Comparison of ENCODE assay signal across 10 mouse cellular contexts in the genomic region with DNA sequence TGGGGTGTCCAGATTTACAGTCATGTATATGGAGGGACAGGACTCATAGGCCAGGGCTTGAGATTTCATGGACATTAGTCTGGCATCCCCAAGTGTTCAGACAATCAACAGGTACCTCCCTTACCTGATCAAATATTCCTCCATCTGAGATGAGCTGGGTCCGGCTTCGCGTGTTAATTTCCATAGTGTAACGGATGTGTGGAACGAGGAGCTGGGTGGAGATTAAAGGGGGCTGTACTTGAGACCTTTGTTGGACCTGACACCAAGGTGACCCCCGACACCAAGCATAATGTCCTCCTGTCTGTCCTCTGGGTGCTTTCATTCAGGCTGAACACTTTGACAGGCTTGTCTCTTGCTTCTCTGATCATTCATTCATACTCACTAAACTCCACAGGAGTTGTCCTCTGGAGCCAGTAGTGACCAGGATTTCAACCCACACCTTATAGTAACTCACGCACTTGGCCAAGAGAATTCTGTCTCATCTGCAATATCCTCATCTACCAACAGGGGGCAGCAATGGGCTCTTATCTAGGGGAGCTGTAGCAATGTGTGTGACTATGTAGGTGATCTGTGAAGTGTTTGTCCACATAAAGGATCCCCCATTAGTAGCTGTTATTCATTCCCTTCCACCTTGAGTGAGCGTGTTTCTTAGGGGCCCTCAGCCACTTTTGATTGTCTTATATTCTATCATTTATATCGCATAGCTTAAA. TPM values are rescaled to one million over a fixed set of nuclear protein-coding genes. Genes with fewer than 3 reads are reported as not detected.
DNase-seq lines count a peak whose midpoint lies in the region; ATAC-seq and TF ChIP-seq lines count a peak whose summit lies in the region.
"Had no signal": no experiment of that assay in that cellular context is flagged by ENCODE, and none has a peak within 500 bp of the region (broad histone marks: within the 10 kb centered on the region; RNA-seq: fewer than 3 reads in every experiment).

No protein-coding gene starts in this region.

- no peaks in the 10 kb centered on the region for H3K36me3 ChIP-seq in forebrain, embryonic 10.5 days (replicated peaks)
- H3K36me3 ChIP-seq in forebrain, embryonic 13.5 days (ENCODE audit: poor library complexity, severe bottlenecking) = no peaks in the 10 kb centered on the region
- H3K36me3 ChIP-seq in midbrain, embryonic 10.5 days = no peaks in the 10 kb centered on the region
- no peaks in the 10 kb centered on the region for H3K36me3 ChIP-seq in midbrain, embryonic 16.5 days (ENCODE audit: control insufficient read depth, insufficient read depth, low read length)
- H3K36me3 ChIP-seq in embryonic facial prominence, embryonic 14.5 days (ENCODE audit: control insufficient read depth, insufficient read depth, low read length) = no peaks in the 10 kb centered on the region
- H3K36me3 ChIP-seq in limb, embryonic 14.5 days (ENCODE audit: control insufficient read depth, insufficient read depth, low read length) = no peaks in the 10 kb centered on the region
- H3K36me3 ChIP-seq: heart, embryonic 15.5 days; midbrain, embryonic 12.5 days had no signal

- no peak for TF ChIP-seq POLR2A in limb, embryonic 14.5 days (IDR thresholded peaks at IDR 0.05; ENCODE audit: borderline replicate concordance, extremely low read depth, insufficient read depth, insufficient read length)

- no peak overlapping the region for H3K4me3 ChIP-seq in forebrain, embryonic 10.5 days
- H3K4me3 ChIP-seq in forebrain, embryonic 13.5 days = no peak overlapping the region
- H3K4me3 ChIP-seq in midbrain, embryonic 10.5 days = no peak overlapping the region
- no peak overlapping the region for H3K4me3 ChIP-seq in midbrain, embryonic 16.5 days (ENCODE audit: low read depth, low read length)
- no peak overlapping the region for H3K4me3 ChIP-seq in embryonic facial prominence, embryonic 14.5 days (ENCODE audit: low read depth, low read length)
- H3K4me3 ChIP-seq in limb, embryonic 14.5 days (replicated peaks; ENCODE audit: low read length) = no peak overlapping the region
- H3K4me3 ChIP-seq: heart, embryonic 15.5 days; midbrain, embryonic 12.5 days had no signal

- peaks cover 30% of the 10 kb centered on the region for H3K27me3 ChIP-seq in forebrain, embryonic 10.5 days (ENCODE audit: poor library complexity, severe bottlenecking)
- peaks cover 40% of the 10 kb centered on the region for H3K27me3 ChIP-seq in forebrain, embryonic 13.5 days
- peaks cover 28% of the 10 kb centered on the region for H3K27me3 ChIP-seq in midbrain, embryonic 10.5 days (ENCODE audit: low read depth, poor library complexity, severe bottlenecking)
- peaks cover 19% of the 10 kb centered on the region for H3K27me3 ChIP-seq in midbrain, embryonic 16.5 days (ENCODE audit: control insufficient read depth, insufficient read depth, low read depth, low read length)
- H3K27me3 ChIP-seq in embryonic facial prominence, embryonic 14.5 days (replicated peaks; ENCODE audit: control insufficient read depth, insufficient read depth, low read length) = peaks cover 8% of the 10 kb centered on the region
- H3K27me3 ChIP-seq in limb, embryonic 14.5 days (ENCODE audit: control insufficient read depth, insufficient read depth, low read length) = 0 out of 2 replicates have a peak, but pooled peaks cover 5% of the 10 kb centered on the region

- H3K4me1 ChIP-seq in forebrain, embryonic 10.5 days = no peaks in the 10 kb centered on the region
- no peaks in the 10 kb centered on the region for H3K4me1 ChIP-seq in forebrain, embryonic 13.5 days
- no peaks in the 10 kb centered on the region for H3K4me1 ChIP-seq in midbrain, embryonic 10.5 days
- H3K4me1 ChIP-seq in midbrain, embryonic 16.5 days (ENCODE audit: control insufficient read depth, insufficient read depth, low read length) = no peaks in the 10 kb centered on the region
- H3K4me1 ChIP-seq in embryonic facial prominence, embryonic 14.5 days (ENCODE audit: control insufficient read depth, insufficient read depth, low read length) = no peaks in the 10 kb centered on the region
- no peaks in the 10 kb centered on the region for H3K4me1 ChIP-seq in limb, embryonic 14.5 days (ENCODE audit: control insufficient read depth, insufficient read depth, low read length)
- H3K4me1 ChIP-seq: heart, embryonic 15.5 days; midbrain, embryonic 12.5 days had no signal

- H3K9ac ChIP-seq in forebrain, embryonic 13.5 days = no peak overlapping the region
- H3K9ac ChIP-seq in midbrain, embryonic 16.5 days (ENCODE audit: low read depth, low read length) = no peak overlapping the region
- H3K9ac ChIP-seq in embryonic facial prominence, embryonic 14.5 days (ENCODE audit: low read depth, low read length) = no peak overlapping the region
- H3K9ac ChIP-seq in limb, embryonic 14.5 days (ENCODE audit: low read depth, low read length, severe bottlenecking) = no peak overlapping the region
- H3K9ac ChIP-seq: heart, embryonic 15.5 days; midbrain, embryonic 12.5 days had no signal

- H3K4me2 ChIP-seq in forebrain, embryonic 13.5 days = no peak overlapping the region
- no peak overlapping the region for H3K4me2 ChIP-seq in midbrain, embryonic 16.5 days (ENCODE audit: low read length)
- H3K4me2 ChIP-seq in embryonic facial prominence, embryonic 14.5 days (ENCODE audit: low read depth, low read length) = no peak overlapping the region
- no peak overlapping the region for H3K4me2 ChIP-seq in limb, embryonic 14.5 days (replicated peaks; ENCODE audit: low read depth, low read length, severe bottlenecking)
- H3K4me2 ChIP-seq: heart, embryonic 15.5 days; midbrain, embryonic 12.5 days had no signal

- 57% methylated on average over 9 of the region's 9 CpGs for WGBS in forebrain, embryonic 10.5 days
- WGBS in forebrain, embryonic 13.5 days = 50% methylated on average over 9 of the region's 9 CpGs
- 51% methylated on average over 9 of the region's 9 CpGs for WGBS in midbrain, embryonic 10.5 days
- 47% methylated on average over 9 of the region's 9 CpGs for WGBS in midbrain, embryonic 16.5 days
- WGBS in embryonic facial prominence, embryonic 14.5 days = 58% methylated on average over 9 of the region's 9 CpGs
- WGBS in limb, embryonic 14.5 days = 52% methylated on average over 9 of the region's 9 CpGs

- DNase-seq in forebrain, embryonic 10.5 days (ENCODE audit: extremely low spot score, low spot score) = peak; percentile 61
- peak; percentile 49 for DNase-seq in midbrain, embryonic 10.5 days (ENCODE audit: low spot score)
- peak; percentile 53 for DNase-seq in adrenal gland, postnatal 25 days
- peak; percentile 56 for DNase-seq in embryonic facial prominence, embryonic 14.5 days (ENCODE audit: low spot score)
- DNase-seq in limb, embryonic 14.5 days (ENCODE audit: low spot score) = peak; percentile 66
- peak; percentile 50 for DNase-seq in spleen, adult 12 weeks (ENCODE audit: low spot score)

- ATAC-seq in forebrain, embryonic 13.5 days = no peak
- no peak for ATAC-seq in midbrain, embryonic 16.5 days
- no peak for ATAC-seq in embryonic facial prominence, embryonic 14.5 days (ENCODE audit: low read depth)
- ATAC-seq in limb, embryonic 14.5 days (ENCODE audit: low FRiP score, low read depth) = no peak

- H3K27ac ChIP-seq in forebrain, embryonic 10.5 days = no peak overlapping the region
- H3K27ac ChIP-seq in forebrain, embryonic 13.5 days = no peak overlapping the region
- no peak overlapping the region for H3K27ac ChIP-seq in midbrain, embryonic 10.5 days (replicated peaks)
- no peak overlapping the region for H3K27ac ChIP-seq in midbrain, embryonic 16.5 days (ENCODE audit: low read length)
- no peak overlapping the region for H3K27ac ChIP-seq in embryonic facial prominence, embryonic 14.5 days (replicated peaks; ENCODE audit: low read depth, low read length)
- no peak overlapping the region for H3K27ac ChIP-seq in limb, embryonic 14.5 days (replicated peaks; ENCODE audit: low read depth, low read length)
- H3K27ac ChIP-seq: heart, embryonic 15.5 days; midbrain, embryonic 12.5 days had no signal

- no peaks in the 10 kb centered on the region for H3K9me3 ChIP-seq in forebrain, embryonic 10.5 days
- H3K9me3 ChIP-seq in forebrain, embryonic 13.5 days (replicated peaks) = no peaks in the 10 kb centered on the region
- no peaks in the 10 kb centered on the region for H3K9me3 ChIP-seq in midbrain, embryonic 10.5 days (replicated peaks)
- H3K9me3 ChIP-seq in midbrain, embryonic 16.5 days (replicated peaks; ENCODE audit: control insufficient read depth, low read length, poor library complexity, severe bottlenecking) = no peaks in the 10 kb centered on the region
- H3K9me3 ChIP-seq in embryonic facial prominence, embryonic 14.5 days (ENCODE audit: control insufficient read depth, low read length) = no peaks in the 10 kb centered on the region
- H3K9me3 ChIP-seq in limb, embryonic 14.5 days (ENCODE audit: control insufficient read depth, low read length) = no peaks in the 10 kb centered on the region
- H3K9me3 ChIP-seq: heart, embryonic 15.5 days; midbrain, embryonic 12.5 days had no signal

RNA-seq across cellular contexts. Expression of a gene that starts 7.6 kb away (rescaled TPM):
- 83.9 and 92.7 TPM in 2 replicates for polyA plus RNA-seq in forebrain, embryonic 10.5 days (2016; fragmentation: Nextera tagmentation; extraction: Ambion mirVana)
- 227 and 236 TPM in 2 replicates for polyA plus RNA-seq in forebrain, embryonic 13.5 days (2015; fragmentation: Nextera tagmentation; extraction: Ambion mirVana)
- polyA plus RNA-seq in midbrain, embryonic 10.5 days (2016; fragmentation: Nextera tagmentation; extraction: Ambion mirVana) = 104 and 128 TPM in 2 replicates
- polyA plus RNA-seq in midbrain, embryonic 16.5 days (2015; fragmentation: Nextera tagmentation; extraction: Ambion mirVana) = 368 and 379 TPM in 2 replicates
- total RNA-seq in adrenal gland, postnatal 25 days (2021) = 271 and 305 TPM in 2 replicates
- 182 and 204 TPM in 2 replicates for polyA plus RNA-seq in embryonic facial prominence, embryonic 14.5 days (2014; fragmentation: Nextera tagmentation; extraction: Ambion mirVana)
- polyA plus RNA-seq in limb, embryonic 14.5 days (2012; rRNA removed) = 54.0 and 63.2 TPM in 2 replicates
- 171 and 176 TPM in 2 replicates for polyA plus RNA-seq in limb, embryonic 14.5 days (2014; fragmentation: Nextera tagmentation; extraction: Ambion mirVana)

RNA-seq across cellular contexts. Expression of a gene that starts 7.7 kb away (rescaled TPM):
- polyA plus RNA-seq in forebrain, embryonic 10.5 days (2016; fragmentation: Nextera tagmentation; extraction: Ambion mirVana) = 7.9 and 10.1 TPM in 2 replicates
- polyA plus RNA-seq in forebrain, embryonic 13.5 days (2015; fragmentation: Nextera tagmentation; extraction: Ambion mirVana) = 10.7 and 12.1 TPM in 2 replicates
- 9.6 and 10.7 TPM in 2 replicates for polyA plus RNA-seq in midbrain, embryonic 10.5 days (2016; fragmentation: Nextera tagmentation; extraction: Ambion mirVana)
- 12.0 and 12.7 TPM in 2 replicates for polyA plus RNA-seq in midbrain, embryonic 16.5 days (2015; fragmentation: Nextera tagmentation; extraction: Ambion mirVana)
- 7.1 and 7.2 TPM in 2 replicates for total RNA-seq in adrenal gland, postnatal 25 days (2021)
- polyA plus RNA-seq in embryonic facial prominence, embryonic 14.5 days (2014; fragmentation: Nextera tagmentation; extraction: Ambion mirVana) = 9.9 and 12.2 TPM in 2 replicates
- polyA plus RNA-seq in limb, embryonic 14.5 days (2012; rRNA removed) = 15.1 and 15.7 TPM in 2 replicates
- polyA plus RNA-seq in limb, embryonic 14.5 days (2014; fragmentation: Nextera tagmentation; extraction: Ambion mirVana) = 12.9 and 13.1 TPM in 2 replicates

RNA-seq across cellular contexts. Expression of a gene that starts 7.9 kb away (rescaled TPM):
- polyA plus RNA-seq in forebrain, embryonic 10.5 days (2016; fragmentation: Nextera tagmentation; extraction: Ambion mirVana) = 2.5 and 2.7 TPM in 2 replicates
- 0.74 and 1.0 TPM in 2 replicates for polyA plus RNA-seq in forebrain, embryonic 13.5 days (2015; fragmentation: Nextera tagmentation; extraction: Ambion mirVana)
- 2.5 TPM in 2 replicates for polyA plus RNA-seq in midbrain, embryonic 10.5 days (2016; fragmentation: Nextera tagmentation; extraction: Ambion mirVana)
- polyA plus RNA-seq in midbrain, embryonic 16.5 days (2015; fragmentation: Nextera tagmentation; extraction: Ambion mirVana) = 0.34 and 0.49 TPM in 2 replicates
- total RNA-seq in adrenal gland, postnatal 25 days (2021) = 1.5 and 1.8 TPM in 2 replicates
- polyA plus RNA-seq in embryonic facial prominence, embryonic 14.5 days (2014; fragmentation: Nextera tagmentation; extraction: Ambion mirVana) = 5.8 and 6.4 TPM in 2 replicates
- polyA plus RNA-seq in limb, embryonic 14.5 days (2012; rRNA removed) = 7.4 and 7.8 TPM in 2 replicates
- 8.0 and 11.1 TPM in 2 replicates for polyA plus RNA-seq in limb, embryonic 14.5 days (2014; fragmentation: Nextera tagmentation; extraction: Ambion mirVana)

RNA-seq across cellular contexts. Expression of a gene that starts 9.6 kb away (rescaled TPM):
- 227 TPM in 2 replicates for polyA plus RNA-seq in forebrain, embryonic 10.5 days (2016; fragmentation: Nextera tagmentation; extraction: Ambion mirVana)
- 226 and 229 TPM in 2 replicates for polyA plus RNA-seq in forebrain, embryonic 13.5 days (2015; fragmentation: Nextera tagmentation; extraction: Ambion mirVana)
- polyA plus RNA-seq in midbrain, embryonic 10.5 days (2016; fragmentation: Nextera tagmentation; extraction: Ambion mirVana) = 241 and 244 TPM in 2 replicates
- polyA plus RNA-seq in midbrain, embryonic 16.5 days (2015; fragmentation: Nextera tagmentation; extraction: Ambion mirVana) = 165 and 167 TPM in 2 replicates
- total RNA-seq in adrenal gland, postnatal 25 days (2021) = 45.8 and 59.1 TPM in 2 replicates
- polyA plus RNA-seq in embryonic facial prominence, embryonic 14.5 days (2014; fragmentation: Nextera tagmentation; extraction: Ambion mirVana) = 149 and 172 TPM in 2 replicates
- 167 and 171 TPM in 2 replicates for polyA plus RNA-seq in limb, embryonic 14.5 days (2012; rRNA removed)
- 178 and 193 TPM in 2 replicates for polyA plus RNA-seq in limb, embryonic 14.5 days (2014; fragmentation: Nextera tagmentation; extraction: Ambion mirVana)

RNA-seq across cellular contexts. Expression of a gene that starts 17.7 kb away (rescaled TPM):
- 4.5 and 4.7 TPM in 2 replicates for polyA plus RNA-seq in forebrain, embryonic 10.5 days (2016; fragmentation: Nextera tagmentation; extraction: Ambion mirVana)
- 4.3 and 4.7 TPM in 2 replicates for polyA plus RNA-seq in forebrain, embryonic 13.5 days (2015; fragmentation: Nextera tagmentation; extraction: Ambion mirVana)
- 4.8 and 5.0 TPM in 2 replicates for polyA plus RNA-seq in midbrain, embryonic 10.5 days (2016; fragmentation: Nextera tagmentation; extraction: Ambion mirVana)
- 5.1 and 5.3 TPM in 2 replicates for polyA plus RNA-seq in midbrain, embryonic 16.5 days (2015; fragmentation: Nextera tagmentation; extraction: Ambion mirVana)
- total RNA-seq in adrenal gland, postnatal 25 days (2021) = 12.2 and 20.5 TPM in 2 replicates
- polyA plus RNA-seq in embryonic facial prominence, embryonic 14.5 days (2014; fragmentation: Nextera tagmentation; extraction: Ambion mirVana) = 11.6 and 13.0 TPM in 2 replicates
- 11.2 and 12.2 TPM in 2 replicates for polyA plus RNA-seq in limb, embryonic 14.5 days (2012; rRNA removed)
- 11.7 and 12.2 TPM in 2 replicates for polyA plus RNA-seq in limb, embryonic 14.5 days (2014; fragmentation: Nextera tagmentation; extraction: Ambion mirVana)
